Mouse (Mus musculus) lung, embryonic 14.5 days (tissue): ENCODE data around the gene Cyp2c68. TPM values are rescaled to one million over a fixed set of nuclear protein-coding genes. Genes with fewer than 3 reads are reported as not detected.
"Not testable (repeated sequence)": the region's sequence is repeated elsewhere in the genome, so short reads cannot be mapped to it uniquely, and the experiment has no call there.

Experiments used
- ATAC-seq: fragments of 200-750 bp; cut with Nextera tagmentation; 2 replicates; pipeline ENCODE4 v1.8.0; 2017; ENCODE audit warnings: mild to moderate bottlenecking, moderate TSS enrichment, moderate library complexity; ENCODE audit not compliant: insufficient read depth
- DNase-seq: peaks from one replicate; pipeline ENCODE4 v3.0.0-alpha.2; 2015
- H3K27ac ChIP-seq: fragments of 300-500 bp; sonication (generic); 2 replicates; pipeline ENCODE4 v1.5.1; 2014; ENCODE audit warnings: low read depth, mild to moderate bottlenecking, moderate library complexity
- H3K27me3 ChIP-seq: fragments of 300-500 bp; sonication (generic); 2 replicates; pipeline ENCODE4 v1.6.1; 2014; ENCODE audit warnings: low read length, control low read depth; ENCODE audit not compliant: insufficient read depth
- H3K36me3 ChIP-seq: fragments of 300-500 bp; sonication (generic); 2 replicates; pipeline ENCODE4 v1.6.1; 2014; ENCODE audit warnings: control low read depth; ENCODE audit not compliant: insufficient read depth
- H3K4me1 ChIP-seq: fragments of 300-500 bp; sonication (generic); 2 replicates; pipeline ENCODE4 v1.6.1; 2014; ENCODE audit warnings: antibody characterized with exemption, control low read depth; ENCODE audit not compliant: insufficient read depth
- H3K4me2 ChIP-seq: fragments of 300-500 bp; sonication (generic); 2 replicates; pipeline ENCODE4 v1.6.1; 2014; ENCODE audit warnings: mild to moderate bottlenecking
- H3K4me3 ChIP-seq: fragments of 300-500 bp; sonication (generic); 2 replicates; pipeline ENCODE4 v1.5.1; 2014; ENCODE audit warnings: low read depth, low read length
- H3K9ac ChIP-seq: fragments of 300-500 bp; sonication (generic); 2 replicates; pipeline ENCODE4 v1.6.1; 2014
- H3K9me3 ChIP-seq: fragments of 300-500 bp; sonication (generic); 2 replicates; pipeline ENCODE4 v1.6.1; 2016; ENCODE audit warnings: low read depth, low read length, control low read depth
- CTCF ChIP-seq: IDR thresholded peaks from 2 replicates; pipeline ENCODE4 v1.5.1; 2016; ENCODE audit warnings: antibody characterized with exemption, low read depth
- WGBS: fragments of 180-500 bp; shearing (Covaris S2); extraction: QIAGEN DNeasy Blood & Tissue Kit; methylation state at CpG from one replicate; pipeline ENCODE4 v1.1.7; 2014; 5-methylcytosine and 5-hydroxymethylcytosine counted together
- polyA plus RNA-seq: library from polyadenylated mRNA; unstranded; fragments of >200 nt; fragmentation: Nextera tagmentation; extraction: Ambion mirVana; gene quantifications from 2 replicates; pipeline ENCODE4 v1.2.1, GENCODE M21; 2014

The Cyp2c68 gene
- polyA plus RNA-seq, 1 experiment from 2014 or later = not detected

DNA sequence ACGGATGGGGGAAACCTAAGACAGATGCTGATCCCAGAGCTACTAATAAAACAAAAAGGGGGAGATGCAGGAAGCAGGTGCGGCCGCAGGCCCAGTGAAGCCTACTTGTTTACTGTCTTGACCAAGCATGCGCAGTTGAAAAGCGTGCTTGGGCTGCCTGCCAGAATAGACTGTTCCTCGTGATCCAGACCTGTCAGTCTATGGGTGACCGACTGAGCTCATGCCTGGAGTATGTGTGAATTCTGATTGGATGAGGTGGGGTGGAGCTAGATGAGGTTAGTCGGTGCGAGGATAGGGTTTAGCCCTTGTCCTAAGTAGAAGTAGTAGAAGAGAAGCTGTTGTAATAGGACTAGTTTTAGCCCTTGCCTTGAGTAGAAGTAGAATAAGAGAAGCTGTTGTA is 93.3 kb downstream of the Cyp2c68 start:
- Histone ChIP-seq H3K27me3 (no peaks in the 10 kb centered on the region), H3K9me3 (no peaks in the 10 kb centered on the region), H3K4me3 (no peak overlapping the region), H3K27ac (no peak overlapping the region), H3K4me2 (no peak overlapping the region), H3K36me3 (no peaks in the 10 kb centered on the region), H3K4me1 (no peaks in the 10 kb centered on the region), H3K9ac (no peak overlapping the region)
- ATAC-seq (no peak), DNase-seq (no peak)
- no peak for TF ChIP-seq CTCF
- 88% methylated on average over 9 of the region's 9 CpGs for WGBS

GRCm38 (mm10) chr19:39644551-39644950 is 96.3 kb downstream of the Cyp2c68 start:
- WGBS = 87% methylated on average over 7 of the region's 7 CpGs
- H3K4me1 ChIP-seq, H3K9me3 ChIP-seq, H3K36me3 ChIP-seq, H3K4me2 ChIP-seq, H3K4me3 ChIP-seq, H3K27me3 ChIP-seq, DNase-seq, ATAC-seq, H3K9ac ChIP-seq, H3K27ac ChIP-seq: not testable (repeated sequence)

Other genes starting within 250 kb of the Cyp2c68 start
- not detected in 2 replicates for gene Cyp2c39, start 230.2 kb downstream of the Cyp2c68 start, polyA plus RNA-seq
- not detected in 2 replicates for gene Cyp2c67, start 92.0 kb downstream of the Cyp2c68 start, polyA plus RNA-seq
- not detected in 2 replicates for gene Cyp2c40, start 71.8 kb upstream of the Cyp2c68 start, polyA plus RNA-seq
- not detected in 2 replicates for gene Cyp2c69, start 145.7 kb upstream of the Cyp2c68 start, polyA plus RNA-seq